Mouse (Mus musculus) adrenal gland, adult 8-10 months (tissue): Measurements from ENCODE around the gene Lipf. TPM values are rescaled to one million over a fixed set of nuclear protein-coding genes. Genes with fewer than 3 reads are reported as not detected.

Experiments used
- DNase-seq: peaks from one replicate; pipeline ENCODE4 v3.0.0; 2022
- total RNA-seq, 4 experiments: library from RNA; stranded (reverse); gene quantifications; 2 replicates each; pipeline ENCODE4 v1.2.4; 2022

Gene Lipf
- not detected for total RNA-seq

- DNase-seq, result no peak
Observed at GRCm38 (mm10) chr19:33960887-33961286, at the start of gene Lipf. Gene Lipf (plus strand): TSS chr19:33961187.

- no peak for DNase-seq
Observed at GRCm38 (mm10) chr19:33924099-33924498, 36.9 kb upstream of the Lipf start.

GRCm38 (mm10) chr19:33979007-33979406 lies 18.0 kb downstream of the Lipf start:
- no peak for DNase-seq

- no peak for DNase-seq
Observed at GRCm38 (mm10) chr19:33983043-33983442, 22.1 kb downstream of the Lipf start.

GRCm38 (mm10) chr19:34008002-34008401 lies 47.0 kb downstream of the Lipf start, which contains the start of gene Lipk:
Gene Lipk (plus strand): TSS chr19:34008290.
- no peak for DNase-seq

- no peak for DNase-seq
Observed at GRCm38 (mm10) chr19:34021440-34022172, 60.6 kb downstream of the Lipf start.

- DNase-seq, result no peak
Observed at GRCm38 (mm10) chr19:34022759-34023158, 61.8 kb downstream of the Lipf start.

Other genes starting within 250 kb of the Lipf start
- gene Lipo2, start 209.8 kb upstream of the Lipf start, total RNA-seq, result under 1 TPM in 3 of 4 experiments, not detected in 1; 0.13 to 0.43 (median 0.31) TPM
- gene Lipo3, start 199.2 kb upstream of the Lipf start, total RNA-seq, result 10 to 100 TPM; 10.6 to 16.1 (median 13.0) TPM
- gene Lipo1, start 173.7 kb upstream of the Lipf start, total RNA-seq, result not detected
- gene Lipk, start 47.1 kb downstream of the Lipf start, total RNA-seq, result under 1 TPM; 0.15 to 0.40 (median 0.31) TPM
- under 1 TPM in 2 of 4 experiments, not detected in 2; 0.17 to 0.24 TPM for gene Lipn, start 106.2 kb downstream of the Lipf start, total RNA-seq
- not detected for gene Lipm, start 139.7 kb downstream of the Lipf start, total RNA-seq
- gene Ankrd22, start 204.9 kb downstream of the Lipf start, total RNA-seq, result not detected
- gene Stambpl1, start 231.0 kb downstream of the Lipf start, total RNA-seq, result 1 to 10 TPM; 6.3 to 8.1 (median 7.1) TPM